Mouse (Mus musculus) heart, adult 2 months (tissue): Measurements from ENCODE around the gene Clasp1.

Experiments
- CTCF ChIP-seq: fragments of 200-600 bp; IDR thresholded peaks from 2 replicates; pipeline ENCODE4 v1.8.1; 2022; ENCODE audit warnings: antibody characterized with exemption, mild to moderate bottlenecking, moderate library complexity
- POLR2A ChIP-seq: fragments of 200-500 bp; IDR thresholded peaks from 2 replicates; pipeline ENCODE4 v1.6.1; 2011; ENCODE audit warnings: mild to moderate bottlenecking, low read depth, low read length, control low read depth; ENCODE audit not compliant: insufficient read depth

GRCm38 (mm10) chr1:118390266-118390660 lies 1.4 kb downstream of the Clasp1 start:
- no peak for TF ChIP-seq CTCF
- TF ChIP-seq POLR2A: no peak
